Mouse (Mus musculus) stomach, adult 2 months (tissue): ENCODE measurements around the gene H2-M10.2. TPM values are rescaled to one million over a fixed set of nuclear protein-coding genes. Genes with fewer than 3 reads are reported as not detected.

Source experiments
- polyA plus RNA-seq: library from polyadenylated mRNA; depleted of rRNA; stranded (reverse); fragments of >200 nt; gene quantifications from 2 replicates; pipeline ENCODE4 v1.2.3, GENCODE M21; 2012; rRNA removed

The H2-M10.2 gene
- polyA plus RNA-seq, result not detected in 2 replicates

GRCm38 (mm10) chr17:36286390-36286789 lies at the start of gene H2-M10.2:
Gene H2-M10.2, minus strand, starts transcription at chr17:36286490.

GRCm38 (mm10) chr17:36326055-36326454 lies 39.8 kb upstream of the H2-M10.2 start, which contains the start of gene H2-M10.1:
Gene H2-M10.1, minus strand, starts transcription at chr17:36326155.

GRCm38 (mm10) chr17:36271586-36272256 lies 14.6 kb downstream of the H2-M10.2 start, which contains the start of gene Trim39:
Gene Trim39, minus strand, starts transcription at chr17:36272247.

GRCm38 (mm10) chr17:36257969-36258368 lies 28.3 kb downstream of the H2-M10.2 start, which contains the start of gene Rpp21:
Gene Rpp21, minus strand, starts transcription at chr17:36258069.

Other genes starting within 250 kb of the H2-M10.2 start
- gene H2-T22, start 243.7 kb downstream of the H2-M10.2 start, polyA plus RNA-seq, result 13.8 and 15.3 TPM in 2 replicates
- gene Gm6034, start 243.5 kb downstream of the H2-M10.2 start, polyA plus RNA-seq, result 0.05 and 0.11 TPM in 2 replicates
- gene Gm11127, start 228.1 kb downstream of the H2-M10.2 start, polyA plus RNA-seq, result 0.05 TPM in 1 of 2 replicates, not detected in the other
- gene Gm19684, start 164.8 kb downstream of the H2-M10.2 start, polyA plus RNA-seq, result 0.12 TPM in 1 of 2 replicates, not detected in the other
- gene Gm7030, start 157.1 kb downstream of the H2-M10.2 start, polyA plus RNA-seq, result not detected in 2 replicates
- gene Gm8909, start 118.0 kb downstream of the H2-M10.2 start, polyA plus RNA-seq, result 0.17 and 0.55 TPM in 2 replicates
- not detected in 2 replicates for gene H2-T3, start 96.2 kb downstream of the H2-M10.2 start, polyA plus RNA-seq
- gene Rpp21, start 28.4 kb downstream of the H2-M10.2 start, polyA plus RNA-seq, result 77.7 and 108 TPM in 2 replicates
- gene Trim39, start 14.2 kb downstream of the H2-M10.2 start, polyA plus RNA-seq, result 4.6 and 4.7 TPM in 2 replicates
- gene H2-M10.1, start 39.7 kb upstream of the H2-M10.2 start, polyA plus RNA-seq, result not detected in 2 replicates
- gene H2-M10.3, start 81.9 kb upstream of the H2-M10.2 start, polyA plus RNA-seq, result not detected in 2 replicates
- not detected in 2 replicates for gene H2-M10.4, start 175.8 kb upstream of the H2-M10.2 start, polyA plus RNA-seq